In the genomic region with DNA sequence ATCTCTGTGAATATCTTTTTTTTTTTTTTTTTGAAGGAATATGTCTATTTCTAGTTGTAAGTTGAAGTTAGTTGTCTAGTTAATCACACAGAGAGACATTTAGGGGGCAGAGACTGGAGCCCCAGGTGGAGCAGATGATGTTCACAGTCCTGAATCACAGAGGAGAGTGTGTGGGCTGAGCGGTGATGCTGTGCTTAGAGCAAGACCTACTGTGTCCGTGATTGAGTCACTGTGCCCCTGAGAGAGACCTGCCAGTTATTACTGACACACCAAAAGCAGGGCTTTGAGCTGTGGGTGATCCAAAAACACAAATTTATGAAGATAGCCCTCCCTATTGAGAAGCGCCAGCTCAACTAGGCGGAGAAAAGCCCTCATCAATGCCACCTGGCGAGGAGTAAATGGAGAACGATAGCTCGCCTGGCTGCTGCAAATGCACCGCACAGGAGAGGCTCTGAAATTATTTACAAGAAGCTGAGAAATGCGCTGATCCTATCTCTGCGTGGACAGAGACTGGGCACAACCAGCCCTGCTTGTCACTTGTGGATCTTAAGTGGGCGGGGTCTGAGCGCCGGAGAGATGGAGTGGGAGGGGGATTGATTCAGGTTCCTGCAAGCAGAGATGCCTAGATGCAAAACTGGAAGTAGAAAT, we compare ENCODE assay signal across 9 mouse cellular contexts.
DNase-seq lines count a peak whose midpoint lies in the region; ATAC-seq lines count a peak whose summit lies in the region.
"Had no signal": no experiment of that assay in that cellular context is flagged by ENCODE, and none has a peak within 500 bp of the region (broad histone marks: within the 10 kb centered on the region; RNA-seq: fewer than 3 reads in every experiment).

No protein-coding gene starts in this region.

- no peaks in the 10 kb centered on the region for H3K36me3 ChIP-seq in kidney, embryonic 15.5 days
- H3K36me3 ChIP-seq in hindbrain, embryonic 10.5 days, result no peaks in the 10 kb centered on the region
- no peaks in the 10 kb centered on the region for H3K36me3 ChIP-seq in midbrain, embryonic 16.5 days (ENCODE audit: control insufficient read depth, insufficient read depth, low read length)

- 18% methylated on average over 13 of the region's 13 CpGs for WGBS in kidney, embryonic 15.5 days
- 23% methylated on average over 13 of the region's 13 CpGs for WGBS in hindbrain, embryonic 10.5 days
- WGBS in midbrain, embryonic 16.5 days, result 11% methylated on average over 13 of the region's 13 CpGs

- H3K4me1 ChIP-seq in kidney, embryonic 15.5 days, result peaks cover 8% of the 10 kb centered on the region; the same call in 1 of the 2 replicates
- peaks cover 21% of the 10 kb centered on the region for H3K4me1 ChIP-seq in hindbrain, embryonic 10.5 days (replicated peaks)
- peaks cover 2% of the 10 kb centered on the region; the same call in 1 of the 2 replicates for H3K4me1 ChIP-seq in midbrain, embryonic 16.5 days (ENCODE audit: control insufficient read depth, insufficient read depth, low read length)

- no peak overlapping the region for H3K27ac ChIP-seq in kidney, embryonic 15.5 days
- H3K27ac ChIP-seq in hindbrain, embryonic 10.5 days, result no peak overlapping the region
- H3K27ac ChIP-seq in midbrain, embryonic 16.5 days (ENCODE audit: low read length), result 0 out of 2 replicates have a peak overlapping the region, but pooled peaks have one; percentile 19
- H3K27ac ChIP-seq: liver, embryonic 14.5 days had no signal

- ATAC-seq in kidney, embryonic 15.5 days (replicated peaks; ENCODE audit: low FRiP score), result no peak
- peak; percentile 72; the same call in 1 of the 2 replicates for ATAC-seq in midbrain, embryonic 16.5 days

- H3K4me2 ChIP-seq in kidney, embryonic 15.5 days, result peak overlapping the region; percentile 53
- H3K4me2 ChIP-seq in midbrain, embryonic 16.5 days (ENCODE audit: low read length), result peak overlapping the region; percentile 52

- H3K4me3 ChIP-seq in kidney, embryonic 15.5 days (replicated peaks), result peak overlapping the region; percentile 22
- H3K4me3 ChIP-seq in hindbrain, embryonic 10.5 days, result peak overlapping the region; percentile 44
- H3K4me3 ChIP-seq in midbrain, embryonic 16.5 days (ENCODE audit: low read depth, low read length), result peak overlapping the region; percentile 37

- H3K9ac ChIP-seq in kidney, embryonic 15.5 days, result no peak overlapping the region
- peak overlapping the region; percentile 52 for H3K9ac ChIP-seq in midbrain, embryonic 16.5 days (ENCODE audit: low read depth, low read length)
- H3K9ac ChIP-seq: liver, embryonic 14.5 days had no signal

- no peaks in the 10 kb centered on the region for H3K9me3 ChIP-seq in kidney, embryonic 15.5 days (replicated peaks)
- no peaks in the 10 kb centered on the region for H3K9me3 ChIP-seq in hindbrain, embryonic 10.5 days
- no peaks in the 10 kb centered on the region for H3K9me3 ChIP-seq in midbrain, embryonic 16.5 days (replicated peaks; ENCODE audit: control insufficient read depth, low read length, poor library complexity, severe bottlenecking)

- DNase-seq in kidney, postnatal 14 days, result no peak
- DNase-seq in embryo, embryonic 10.5 days (ENCODE audit: low spot score), result peak; percentile 30
- no peak for DNase-seq in hindbrain, embryonic 10.5 days (ENCODE audit: low spot score)
- DNase-seq in layer of hippocampus, postnatal 14 days (ENCODE audit: low spot score in 2 of 2), result no peak
- no peak for DNase-seq in natural killer cell, adult 2 months (ENCODE audit: low spot score in 2 of 2)
- no peak for DNase-seq in layer of hippocampus, adult 9-10 months (ENCODE audit: low spot score)

- H3K27me3 ChIP-seq in kidney, embryonic 15.5 days, result no peaks in the 10 kb centered on the region
- no peaks in the 10 kb centered on the region for H3K27me3 ChIP-seq in hindbrain, embryonic 10.5 days (ENCODE audit: insufficient read depth, poor library complexity, severe bottlenecking)
- no peaks in the 10 kb centered on the region for H3K27me3 ChIP-seq in midbrain, embryonic 16.5 days (ENCODE audit: control insufficient read depth, insufficient read depth, low read depth, low read length)
